Mouse (Mus musculus): ENCODE results near the gene Btbd35f2.
"Not testable (repeated sequence)": the region's sequence is repeated elsewhere in the genome, so short reads cannot be mapped to it uniquely, and the experiment has no call there.

The Btbd35f2 gene

DNA sequence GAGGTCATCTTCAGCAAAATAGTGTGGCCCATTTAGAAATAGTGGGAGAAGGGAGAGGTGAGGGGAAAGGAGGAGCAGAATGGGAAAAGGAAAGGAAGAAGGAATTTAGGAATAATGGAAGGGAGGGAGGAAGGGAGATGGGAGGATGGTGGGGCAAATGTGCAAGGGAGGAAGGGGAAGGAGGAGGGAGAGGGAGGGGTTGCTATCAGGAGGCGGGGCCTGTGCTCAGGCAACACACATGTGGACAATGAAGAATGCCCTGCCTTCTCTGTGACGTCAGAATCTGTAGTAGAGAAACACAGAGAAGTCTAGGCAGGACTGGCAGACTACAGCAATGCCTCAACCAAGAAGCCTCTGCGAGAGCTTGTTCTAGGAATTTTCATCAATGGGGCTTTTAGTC, at the start of gene Btbd35f2:
Gene Btbd35f2, plus strand, starts transcription at position 301 of the 400 bp plus-strand sequence.
- not testable (repeated sequence) for DNase-seq

Data from lung, postnatal 4 days (tissue).